Mouse (Mus musculus) CH12F3 (cell line): ENCODE results near the gene Cep164.

ENCODE experiments used
- in situ Hi-C: fragments of 300-500 bp; cut with MboI; formaldehyde crosslinking; loops from 2 replicates; pipeline ENCODE4 v1.14.3; 2020; ENCODE audit warnings: low sequenced_read_pairs

Cep164 gene

DNA sequence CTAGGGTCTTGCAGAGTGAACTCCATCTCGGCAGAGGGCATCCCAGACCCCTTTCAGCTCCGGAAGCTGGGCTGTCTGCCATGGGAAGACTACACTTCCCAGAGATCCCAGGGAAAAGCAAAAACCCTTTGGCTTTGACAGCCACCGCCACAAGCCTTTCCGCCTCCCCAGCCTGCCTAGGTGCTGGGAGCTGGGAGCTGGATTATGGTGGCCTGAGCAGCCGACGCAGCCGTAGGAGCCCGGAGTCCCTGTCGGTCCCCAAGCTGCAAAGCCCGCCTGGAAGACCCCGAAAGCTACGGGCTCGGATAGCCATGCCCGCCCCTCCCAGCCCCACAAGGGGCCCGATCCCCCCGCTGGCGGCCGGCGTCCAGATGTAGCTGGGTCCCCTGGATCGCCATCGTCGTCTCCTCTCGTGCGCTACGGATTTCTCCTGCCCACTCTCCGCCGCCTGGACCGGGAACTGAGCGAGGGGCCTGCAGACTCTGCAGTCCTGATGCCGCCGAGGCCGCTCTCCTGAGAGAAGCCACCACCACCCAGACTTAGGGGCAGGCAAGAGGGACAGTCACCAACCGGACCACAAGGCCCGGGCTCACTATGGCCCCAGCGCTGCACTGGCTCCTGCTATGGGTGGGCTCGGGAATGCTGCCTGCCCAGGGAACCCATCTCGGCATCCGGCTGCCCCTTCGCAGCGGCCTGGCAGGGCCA is 10.1 kb upstream of the Cep164 start, which contains the start of gene Bace1:
Bace1 (plus strand) TSS at position 147 of the 705 bp plus-strand sequence.
- in situ Hi-C loops, result no loop called here

DNA sequence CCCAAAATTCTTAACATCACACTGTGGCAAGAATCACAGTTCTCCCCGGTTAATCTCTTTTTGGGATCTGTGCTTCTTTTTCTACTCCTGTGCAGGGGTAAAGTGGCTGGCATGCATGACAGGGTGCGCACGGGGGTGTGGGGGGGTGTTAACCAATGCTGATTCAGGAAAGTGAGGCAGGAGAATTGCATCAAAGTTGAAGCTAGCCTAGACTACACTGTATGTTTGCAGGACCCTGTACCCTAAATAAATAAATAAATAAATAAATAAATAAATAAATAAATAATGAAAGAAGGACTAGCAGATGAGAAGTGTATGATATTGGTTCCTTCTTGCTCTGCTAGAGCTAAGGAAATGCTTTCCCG is 9.6 kb upstream of the Cep164 start:
- in situ Hi-C loops, result no loop called here

DNA sequence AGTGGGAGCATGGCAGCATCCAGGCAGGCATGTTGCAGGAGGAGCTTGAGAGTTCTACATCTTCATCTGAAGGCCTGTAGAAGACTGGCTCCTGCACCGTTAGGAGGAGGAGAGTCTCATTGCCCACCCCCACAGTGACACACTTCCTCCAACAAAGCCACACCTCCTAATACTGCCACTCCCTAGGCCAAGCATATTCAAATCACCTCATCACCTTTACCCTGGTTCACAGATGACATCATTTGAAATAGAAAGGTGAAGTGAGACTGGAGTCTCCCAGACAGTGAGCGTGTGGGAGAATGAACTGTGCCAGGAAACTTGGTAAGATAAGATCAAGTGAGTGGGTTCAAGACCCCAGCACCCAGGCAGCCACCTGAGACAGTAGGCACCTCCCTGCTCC is 5.0 kb upstream of the Cep164 start:
- in situ Hi-C loops, result no loop called here

DNA sequence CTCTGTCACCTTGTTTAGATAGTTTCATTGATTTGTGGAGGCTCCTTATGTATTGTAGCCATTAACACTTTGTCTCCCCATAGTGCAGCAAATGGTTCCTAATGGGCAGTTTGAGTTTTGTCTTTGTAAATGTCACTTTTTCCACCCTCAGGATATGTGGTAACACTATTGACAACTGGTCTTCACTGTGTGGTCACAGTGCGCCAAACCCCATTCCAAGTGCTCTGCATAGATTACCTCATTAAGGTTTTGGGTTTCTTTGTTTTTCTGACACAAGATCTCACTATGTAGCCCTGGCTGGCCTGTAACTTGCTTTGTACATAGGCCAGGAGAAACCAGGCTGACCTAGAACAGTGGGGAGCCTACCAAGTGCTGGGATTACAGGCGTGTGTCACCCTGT is 4.4 kb upstream of the Cep164 start:
- in situ Hi-C loops, result no loop called here

GRCm38 (mm10) chr9:45829107-45829506 is 616 bp upstream of the Cep164 start:
- in situ Hi-C loops, result no loop called here

DNA sequence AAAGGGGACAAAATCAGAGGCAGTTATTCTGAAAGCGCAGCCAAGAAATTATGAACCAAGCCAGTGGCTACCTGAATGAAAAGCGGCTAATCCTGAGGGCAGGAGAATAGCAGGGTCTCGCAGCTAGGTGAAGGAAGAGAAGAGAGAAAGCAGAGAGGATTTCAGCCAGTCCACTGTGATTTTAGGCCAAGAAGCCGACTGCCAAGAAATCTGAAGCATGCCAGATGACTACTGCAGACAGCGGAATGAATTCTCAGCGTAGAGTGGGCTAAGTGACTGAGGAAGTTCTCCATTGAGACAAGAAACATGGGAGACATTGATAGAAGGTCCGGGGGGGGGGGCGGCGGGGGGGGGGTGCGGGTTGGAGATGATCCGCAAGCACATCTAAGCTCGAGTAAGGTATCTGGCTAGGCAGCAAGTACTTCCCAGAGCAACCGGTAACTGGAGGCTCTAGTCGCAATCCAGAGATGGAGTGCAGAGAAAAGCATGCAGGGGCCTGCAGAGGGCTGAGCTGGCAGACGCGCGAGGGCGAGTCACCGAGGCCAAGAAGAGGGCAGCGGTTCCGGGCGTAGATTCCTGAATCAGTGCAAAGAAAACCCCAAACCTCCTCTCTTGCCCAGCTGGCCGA is 714 bp downstream of the Cep164 start:
- in situ Hi-C loops, result no loop called here

GRCm38 (mm10) chr9:45818406-45819011 is 10.0 kb downstream of the Cep164 start:
- in situ Hi-C loops, result no loop called here

- in situ Hi-C loops, result no loop called here
Observed at GRCm38 (mm10) chr9:45815525-45815924, 13.0 kb downstream of the Cep164 start.

DNA sequence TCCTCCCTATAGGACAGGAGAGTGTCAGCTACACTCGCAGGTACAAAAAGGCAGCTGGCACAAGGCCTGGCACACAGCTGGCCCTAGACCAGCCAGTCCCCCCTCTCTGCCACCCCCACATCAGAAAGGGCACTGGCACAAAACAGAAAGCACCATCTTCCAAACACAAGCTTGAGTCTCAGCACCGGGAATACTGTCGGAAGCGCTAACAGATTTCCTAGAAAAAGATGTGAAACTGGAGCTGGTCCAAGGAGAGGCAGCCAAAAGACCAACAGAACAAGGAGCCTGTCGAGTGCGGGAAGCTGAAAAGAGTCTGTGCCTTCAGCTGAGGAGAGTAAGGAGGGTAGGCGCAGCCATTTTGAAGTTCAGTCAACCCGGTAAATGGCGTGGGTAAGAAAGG is 13.4 kb downstream of the Cep164 start:
- in situ Hi-C loops, result no loop called here

DNA sequence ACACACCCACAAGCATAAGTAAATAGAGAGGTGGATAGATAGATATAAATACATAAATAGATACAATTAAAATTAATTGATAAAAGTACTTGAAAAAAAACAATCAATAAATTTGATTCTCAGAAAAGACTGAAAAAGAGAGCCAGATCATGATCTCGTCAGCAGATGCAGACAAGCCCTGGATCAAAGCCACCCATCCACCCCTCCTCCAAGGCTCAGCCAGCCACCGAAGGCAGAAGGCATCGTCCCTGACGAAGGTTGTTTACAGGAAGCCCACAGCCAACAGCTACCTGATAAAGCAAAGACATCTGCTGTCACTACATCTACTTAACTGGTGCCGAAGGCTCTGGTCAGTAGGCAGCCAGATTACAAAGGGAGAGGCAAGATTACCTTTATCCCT is 16.5 kb downstream of the Cep164 start:
- in situ Hi-C loops, result no loop called here

- in situ Hi-C loops, result no loop called here
Observed at GRCm38 (mm10) chr9:45807761-45808160, 20.7 kb downstream of the Cep164 start.

DNA sequence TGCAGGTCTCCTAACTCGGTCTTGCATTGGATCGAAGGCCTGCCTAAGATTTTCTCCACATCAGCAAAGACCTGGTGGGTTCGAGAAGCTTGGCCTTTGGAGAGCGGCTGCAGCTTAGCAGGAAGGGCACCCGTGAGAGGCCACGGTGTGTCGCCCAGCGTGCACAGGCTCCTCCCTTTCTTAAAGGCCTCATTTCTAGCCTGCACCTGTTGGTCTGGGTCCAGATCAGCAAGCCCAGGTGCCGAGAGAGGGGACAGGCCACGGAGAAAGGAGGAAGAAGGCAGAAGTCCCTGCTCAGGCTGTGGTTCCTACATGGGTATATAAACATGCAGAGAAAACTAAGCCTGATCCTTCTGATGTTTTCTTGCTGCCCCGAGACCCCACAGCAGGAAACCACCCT is 21.2 kb downstream of the Cep164 start:
- in situ Hi-C loops, result no loop called here

- in situ Hi-C loops, result no loop called here
Observed at GRCm38 (mm10) chr9:45806847-45807246, 21.6 kb downstream of the Cep164 start.

DNA sequence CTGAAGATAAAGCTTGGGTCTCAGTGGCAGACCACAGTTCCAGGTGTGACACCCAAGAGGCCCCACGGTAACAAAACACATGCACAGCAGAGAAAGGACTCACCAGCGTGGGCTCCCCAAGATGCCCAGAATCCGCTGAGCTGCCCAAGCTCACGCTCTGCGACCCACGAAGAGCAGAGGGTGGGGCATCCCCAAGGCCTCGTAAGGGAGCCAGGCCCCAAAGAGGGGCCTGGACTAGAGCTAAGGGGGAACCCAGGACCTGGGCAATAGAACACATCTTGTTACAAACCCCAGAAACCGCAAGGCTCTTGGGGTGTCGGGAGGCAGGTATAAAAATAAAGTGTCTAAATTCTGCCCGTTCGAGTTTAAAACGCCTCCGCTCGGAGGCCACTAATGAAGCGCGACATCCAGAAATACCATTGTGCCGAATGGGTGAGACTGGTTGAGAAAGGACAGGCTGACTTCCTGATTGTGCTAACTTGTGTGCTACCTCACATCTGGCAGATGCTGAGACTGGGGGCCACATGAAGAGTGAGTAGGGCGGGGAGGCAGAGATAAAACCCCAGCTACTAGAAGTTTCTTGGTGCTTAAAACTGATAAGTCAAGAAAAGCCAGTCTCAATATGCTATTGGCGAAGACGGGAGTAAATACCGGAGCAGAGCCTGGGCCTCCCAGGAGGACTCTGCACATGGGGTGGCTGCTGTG is 25.3 kb downstream of the Cep164 start:
- in situ Hi-C loops, result no loop called here

- in situ Hi-C loops, result no loop called here
Observed at GRCm38 (mm10) chr9:45799402-45799801, 29.1 kb downstream of the Cep164 start.

- in situ Hi-C loops, result no loop called here
Observed at GRCm38 (mm10) chr9:45798467-45799164, 29.9 kb downstream of the Cep164 start.

GRCm38 (mm10) chr9:45797271-45797670 is 31.2 kb downstream of the Cep164 start:
- in situ Hi-C loops, result no loop called here

DNA sequence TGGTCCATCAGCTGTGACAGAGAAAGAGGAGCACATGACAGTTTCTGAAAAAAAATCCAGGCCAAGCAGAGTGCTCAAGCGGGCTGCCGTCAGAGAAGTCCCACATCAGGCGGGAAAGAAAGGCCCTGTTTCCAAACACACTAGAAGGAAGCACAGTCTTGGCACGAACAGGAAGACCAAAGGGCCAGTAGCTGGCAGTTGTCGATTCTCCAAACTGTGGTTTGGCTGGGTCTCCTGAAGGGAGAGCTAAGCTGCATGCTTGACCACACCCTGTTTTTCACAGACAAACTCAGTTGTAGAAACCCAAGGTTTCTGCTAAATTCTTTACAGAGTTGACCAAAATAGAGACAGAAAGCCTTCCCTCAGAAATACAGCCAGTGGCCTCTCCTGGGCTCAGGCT is 32.8 kb downstream of the Cep164 start:
- in situ Hi-C loops, result no loop called here

DNA sequence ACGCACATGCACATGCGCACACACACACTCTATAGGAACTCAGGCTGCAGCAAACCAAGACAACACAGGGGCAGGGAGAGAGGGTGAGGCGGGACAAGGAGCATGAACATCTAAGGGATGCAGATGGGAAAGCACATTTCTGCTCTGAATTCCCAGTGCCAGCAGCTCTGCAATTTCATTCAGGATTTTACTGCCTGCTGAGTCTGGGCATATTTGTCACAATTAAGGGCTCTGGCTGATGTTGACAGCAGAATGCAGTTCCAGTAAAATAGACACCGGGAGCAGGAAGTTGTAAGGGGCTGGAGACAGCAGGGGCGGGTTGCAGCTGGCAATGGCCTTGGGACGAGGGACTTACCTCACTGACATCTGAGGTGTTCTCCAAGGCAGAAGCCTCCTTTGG is 34.8 kb downstream of the Cep164 start:
- in situ Hi-C loops, result no loop called here

GRCm38 (mm10) chr9:45792235-45792634 is 36.3 kb downstream of the Cep164 start:
- in situ Hi-C loops, result no loop called here
